Mouse (Mus musculus): ENCODE measurements around the gene Col18a1.

Gene Col18a1

DNA sequence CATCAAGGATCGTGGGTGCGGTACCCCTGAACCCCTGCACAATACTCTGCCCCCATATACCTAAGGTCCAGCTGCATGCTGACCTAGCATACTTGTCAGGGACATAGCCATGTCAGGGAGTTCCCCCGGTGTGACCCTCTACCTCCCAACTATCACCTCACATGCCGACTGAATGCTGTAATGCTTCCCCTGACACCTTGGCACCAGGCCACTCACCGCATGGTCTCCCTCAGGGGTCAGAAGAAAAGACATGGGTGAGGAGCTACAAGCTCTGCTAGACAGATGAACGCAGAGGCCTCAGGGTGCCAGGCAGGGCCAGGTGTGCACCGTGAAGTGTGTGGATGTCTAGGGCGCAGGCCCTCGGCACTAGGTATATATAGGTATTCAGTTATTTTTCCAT is 56.3 kb downstream of the Col18a1 start:
- no peak for DNase-seq (ENCODE audit: low spot score in 2 of 2)

DNA sequence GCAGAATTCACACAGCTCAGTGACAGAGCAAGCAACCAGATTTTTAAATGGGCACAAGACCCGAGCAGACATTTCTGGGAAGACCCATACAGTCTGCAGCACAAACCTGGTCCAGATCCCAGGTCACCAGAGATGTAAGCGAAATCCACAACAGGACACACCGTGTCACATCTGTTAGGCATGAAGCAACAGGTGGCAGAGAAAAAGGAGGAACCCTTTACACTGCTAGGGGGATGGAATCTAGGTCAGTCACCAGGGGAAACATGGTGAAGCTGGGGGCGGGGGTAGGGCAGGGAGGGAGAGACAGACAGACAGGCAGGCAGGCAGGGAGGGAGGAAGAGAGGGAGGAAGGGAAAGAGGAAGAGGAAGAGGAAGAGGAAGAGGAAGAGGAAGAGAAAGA is 58.2 kb downstream of the Col18a1 start:
- DNase-seq (ENCODE audit: low spot score in 2 of 2), result no peak

DNA sequence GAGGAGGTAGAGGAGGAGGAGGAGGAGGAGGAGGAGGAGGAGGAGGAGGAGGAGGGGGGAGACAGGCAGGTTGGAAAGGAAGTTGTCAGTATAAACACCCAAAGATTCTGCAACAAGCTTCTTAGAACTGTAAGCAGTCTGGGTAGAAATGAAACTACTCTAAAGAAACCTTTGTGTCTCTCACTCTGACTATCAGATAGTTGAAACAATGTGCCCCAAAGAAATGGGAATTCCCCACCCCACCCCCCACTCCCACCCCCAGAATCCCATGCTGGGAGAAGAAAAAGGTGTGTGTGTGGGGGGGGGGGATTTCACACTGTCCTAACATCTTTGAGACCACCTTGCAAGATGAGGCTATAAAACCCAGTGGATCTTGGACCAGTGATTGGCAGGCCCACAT is 62.0 kb downstream of the Col18a1 start:
- DNase-seq (ENCODE audit: low spot score in 2 of 2), result no peak

DNA sequence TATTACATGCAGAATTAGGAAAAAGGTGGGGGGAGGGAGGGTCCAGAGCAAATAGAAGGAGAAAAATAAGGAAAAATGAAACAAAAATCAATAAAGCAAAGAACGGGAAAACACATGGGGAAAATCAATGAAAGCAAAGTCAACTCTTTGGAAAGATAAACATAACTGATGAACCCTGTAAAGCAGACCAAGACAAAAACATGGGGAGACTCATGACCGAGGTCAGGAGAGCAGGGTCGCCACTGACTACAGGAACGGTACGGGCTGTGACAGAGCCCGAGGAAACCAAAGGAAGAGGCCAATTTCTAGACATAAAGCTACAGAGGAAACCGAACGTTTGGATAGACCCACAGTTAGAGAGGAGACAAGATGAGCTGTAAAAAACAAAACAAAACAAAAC is 62.7 kb downstream of the Col18a1 start:
- DNase-seq (ENCODE audit: low spot score in 2 of 2), result no peak

DNA sequence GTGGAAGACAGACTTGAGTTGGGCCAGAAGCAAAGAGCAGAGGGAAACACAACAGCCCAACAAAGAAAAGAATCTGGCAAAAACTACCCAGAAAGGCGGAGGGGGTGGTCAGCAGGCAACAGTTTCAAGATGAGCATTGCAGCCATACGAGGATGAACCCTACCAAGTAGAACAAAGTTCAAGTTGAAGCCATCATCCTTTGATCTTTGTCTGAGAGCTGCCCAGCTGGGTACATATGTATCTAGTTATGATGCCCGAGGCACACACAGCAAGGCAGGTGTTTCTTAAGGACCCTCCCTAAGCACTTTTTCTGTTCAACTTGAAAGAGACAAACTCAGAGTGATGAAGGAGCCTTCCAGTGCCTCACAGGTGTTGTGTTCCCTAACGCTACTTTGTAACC is 66.6 kb downstream of the Col18a1 start:
- no peak for DNase-seq (ENCODE audit: low spot score in 2 of 2)

DNA sequence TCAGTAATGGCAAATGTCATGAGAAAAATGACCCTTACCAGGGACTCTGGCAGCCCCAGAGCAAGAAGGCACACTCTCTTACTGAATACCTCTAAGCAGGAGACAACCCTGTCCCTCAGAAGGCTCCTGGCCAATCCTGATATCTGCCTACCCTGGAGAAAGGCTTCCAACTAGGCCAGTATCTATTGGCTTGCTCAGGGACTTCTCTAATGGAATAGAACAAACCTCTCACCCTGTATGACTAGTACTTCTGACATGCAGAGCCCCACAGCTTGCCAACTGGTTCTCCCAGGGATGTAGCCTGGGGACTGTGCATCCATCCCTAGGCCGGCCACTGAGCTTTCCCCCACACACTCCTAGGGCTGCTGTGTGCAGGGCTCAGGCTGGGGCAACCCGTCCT is 67.7 kb downstream of the Col18a1 start:
- DNase-seq (ENCODE audit: low spot score in 2 of 2), result no peak

DNA sequence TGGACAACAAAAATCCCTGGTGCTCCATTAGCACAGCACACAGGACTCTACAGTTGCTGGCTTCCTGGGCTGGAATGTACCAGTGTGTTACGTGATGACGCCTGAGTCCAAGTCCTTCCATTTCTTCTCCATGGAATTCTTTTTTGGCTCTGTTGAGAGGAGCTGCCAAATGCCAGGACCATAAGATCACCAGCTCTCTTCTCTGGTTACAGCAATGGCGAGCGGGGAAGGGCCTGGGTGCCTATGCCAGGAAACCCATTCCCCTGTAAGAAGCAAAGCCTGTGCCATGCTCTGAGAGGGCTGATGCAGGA is 68.5 kb downstream of the Col18a1 start:
- no peak for DNase-seq (ENCODE audit: low spot score in 2 of 2)

DNA sequence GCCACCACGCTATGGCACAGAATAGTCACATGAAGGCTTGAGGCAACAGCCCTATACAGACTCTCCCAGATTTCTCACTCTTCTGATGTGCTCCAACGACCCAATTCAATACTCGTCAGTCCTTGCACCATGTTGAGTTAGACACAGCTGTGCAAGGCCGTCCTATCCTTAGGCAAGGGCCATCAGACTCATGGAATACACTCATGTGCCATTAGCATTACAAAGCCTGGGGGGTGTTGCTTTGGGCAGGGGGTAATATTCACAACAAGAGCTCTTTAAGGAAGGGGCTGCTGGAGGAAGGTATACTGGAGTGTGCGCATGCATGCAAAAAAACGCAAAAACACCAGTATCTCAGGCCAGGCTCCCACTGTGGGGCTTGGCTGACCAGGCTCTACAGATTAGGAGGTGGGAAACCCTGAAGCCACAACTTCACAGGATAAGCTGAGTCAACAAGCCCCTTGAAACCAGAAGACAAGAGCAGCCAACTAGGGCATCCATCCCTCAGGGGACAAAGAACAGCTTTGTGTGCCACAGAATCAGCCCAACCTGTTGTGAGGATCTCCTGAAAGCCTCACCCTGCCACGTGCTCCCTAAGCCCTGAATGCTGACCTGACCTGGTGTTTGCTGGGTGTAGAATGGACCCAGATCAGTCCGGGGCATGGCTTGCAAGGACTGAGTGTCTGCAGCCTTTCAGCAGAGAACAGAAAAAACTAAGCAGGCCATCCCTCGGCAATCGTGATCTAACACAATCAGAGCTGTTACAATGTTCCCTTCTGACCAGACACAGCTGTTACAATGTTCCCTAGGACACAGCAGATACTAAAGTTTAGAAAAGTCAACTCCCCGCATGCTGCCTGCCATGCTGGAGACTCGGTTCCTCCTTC is 69.1 kb downstream of the Col18a1 start:
- no peak for DNase-seq (ENCODE audit: low spot score in 2 of 2)

DNA sequence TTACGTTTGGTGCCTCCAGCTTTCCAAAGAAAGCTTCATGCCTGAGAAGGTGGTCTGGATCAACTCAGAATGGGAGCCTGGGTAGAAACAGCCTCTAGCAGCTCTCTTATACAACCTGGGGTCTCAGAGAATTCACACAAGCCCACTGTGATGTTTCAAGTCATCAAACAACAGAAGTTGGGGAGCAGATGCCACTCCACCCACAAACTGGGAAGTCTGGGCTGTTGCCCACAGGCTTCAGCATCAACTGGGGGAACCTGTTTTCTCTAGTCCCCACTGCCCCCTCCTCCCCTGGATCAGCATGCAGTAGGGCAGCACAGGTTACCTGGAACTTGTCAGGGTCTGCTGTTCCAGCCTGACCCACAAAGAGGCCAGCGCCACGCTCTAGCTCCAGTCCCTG is 70.7 kb downstream of the Col18a1 start:
- DNase-seq (ENCODE audit: low spot score in 2 of 2), result no peak

DNA sequence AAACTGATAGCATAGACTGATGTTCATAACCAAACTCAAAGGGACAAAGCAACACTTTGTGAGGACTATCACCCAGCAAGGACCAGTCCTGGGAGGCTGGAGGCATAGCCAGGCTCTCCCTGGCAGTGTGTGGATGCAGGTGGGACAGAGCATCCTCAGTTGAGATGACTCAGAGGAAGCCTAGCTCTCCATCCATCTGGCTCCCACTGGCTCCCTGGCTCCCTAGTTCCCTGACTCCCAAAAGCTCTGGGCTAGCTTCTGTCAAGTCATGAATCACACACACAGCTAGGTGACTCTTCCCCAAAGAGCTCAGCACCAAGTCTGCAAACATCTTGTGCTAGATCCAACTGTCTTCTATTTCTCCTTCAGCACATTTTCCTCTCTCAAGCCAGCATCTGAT is 72.5 kb downstream of the Col18a1 start:
- no peak for DNase-seq (ENCODE audit: low spot score in 2 of 2)

DNA sequence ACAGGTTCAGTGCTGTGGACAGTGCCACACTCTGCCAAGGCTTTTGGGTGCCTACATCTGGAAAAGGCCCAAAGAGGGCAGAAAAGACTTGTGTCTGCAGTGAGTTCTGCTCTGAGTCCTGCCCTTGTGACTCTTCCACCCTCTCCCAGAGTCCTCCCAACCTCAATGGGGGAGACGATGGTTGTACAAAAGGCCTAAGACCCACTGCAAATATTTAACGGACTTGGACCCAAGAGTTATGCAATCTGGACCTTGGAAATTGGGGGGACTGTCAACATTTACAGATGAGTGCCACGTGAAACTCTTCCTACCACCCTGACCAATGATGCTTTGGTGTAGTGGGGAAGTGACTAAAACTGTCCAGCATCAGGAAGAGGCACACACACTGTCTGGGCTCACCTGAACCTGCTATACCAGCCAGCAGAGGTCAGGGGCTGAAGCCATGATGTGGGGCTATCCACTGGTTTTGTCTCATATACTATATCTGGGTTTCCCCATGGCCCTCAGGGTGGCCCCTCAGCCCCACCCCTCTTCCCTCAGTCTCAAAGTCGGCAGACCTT is 74.7 kb downstream of the Col18a1 start:
- DNase-seq (ENCODE audit: low spot score in 2 of 2), result no peak

DNA sequence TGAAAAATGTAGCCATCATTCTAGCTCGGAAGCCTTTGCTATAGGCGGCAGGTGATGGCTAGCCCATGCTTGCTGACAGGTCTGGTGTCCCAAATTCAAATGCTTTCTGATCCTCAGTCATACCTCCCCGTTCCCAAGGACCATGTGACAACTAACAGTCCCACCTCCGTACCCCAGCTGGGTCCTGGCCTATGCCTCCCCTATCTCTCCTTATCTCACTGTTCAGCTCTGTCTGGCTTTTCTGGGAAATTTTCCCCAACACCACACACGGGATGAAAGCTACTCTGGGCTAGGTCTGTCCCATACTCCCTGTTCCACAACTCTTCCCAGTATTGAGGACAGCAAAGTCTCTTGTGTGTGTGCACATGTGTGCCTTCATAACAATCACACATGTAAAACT is 76.3 kb downstream of the Col18a1 start:
- no peak for DNase-seq (ENCODE audit: low spot score in 2 of 2)

DNA sequence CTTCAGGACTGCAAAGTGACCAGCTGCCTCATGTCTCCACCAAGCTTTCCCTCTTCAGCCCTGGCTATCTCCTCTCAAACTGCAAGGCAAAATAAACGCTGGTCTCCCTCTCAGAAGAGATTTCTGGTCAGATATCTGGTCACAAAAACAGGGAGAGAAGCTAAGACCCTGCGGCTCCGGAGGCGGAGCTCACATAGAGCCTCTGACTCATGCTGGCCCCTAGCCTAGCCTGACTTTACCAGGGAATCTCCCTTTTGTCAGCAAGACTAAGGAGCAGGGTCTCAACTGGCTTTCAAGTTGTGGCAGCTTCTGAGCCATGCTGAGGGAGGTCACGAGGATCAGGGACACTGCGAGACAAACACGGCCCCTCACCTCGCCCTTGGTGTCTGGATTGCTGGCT is 77.0 kb downstream of the Col18a1 start:
- no peak for DNase-seq (ENCODE audit: low spot score in 2 of 2)

DNA sequence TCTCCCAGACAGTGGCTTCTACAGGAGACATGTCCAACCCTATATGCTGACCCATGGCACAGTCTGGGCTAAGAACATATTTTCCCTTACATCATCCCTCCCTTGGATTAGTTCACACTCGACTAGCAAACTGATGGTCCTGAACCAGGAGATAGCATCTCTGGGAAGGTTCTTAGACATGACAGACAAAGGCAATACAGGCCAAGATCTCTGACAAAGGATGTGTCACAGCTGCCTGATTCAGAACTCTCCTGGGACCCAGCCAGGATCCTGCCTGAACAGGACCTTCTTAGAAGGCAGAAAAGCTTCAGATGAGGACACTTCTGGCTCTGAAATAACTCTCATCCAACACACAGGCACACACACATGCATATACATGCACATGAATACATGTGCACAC is 81.8 kb downstream of the Col18a1 start:
- no peak for DNase-seq (ENCODE audit: low spot score in 2 of 2)

DNA sequence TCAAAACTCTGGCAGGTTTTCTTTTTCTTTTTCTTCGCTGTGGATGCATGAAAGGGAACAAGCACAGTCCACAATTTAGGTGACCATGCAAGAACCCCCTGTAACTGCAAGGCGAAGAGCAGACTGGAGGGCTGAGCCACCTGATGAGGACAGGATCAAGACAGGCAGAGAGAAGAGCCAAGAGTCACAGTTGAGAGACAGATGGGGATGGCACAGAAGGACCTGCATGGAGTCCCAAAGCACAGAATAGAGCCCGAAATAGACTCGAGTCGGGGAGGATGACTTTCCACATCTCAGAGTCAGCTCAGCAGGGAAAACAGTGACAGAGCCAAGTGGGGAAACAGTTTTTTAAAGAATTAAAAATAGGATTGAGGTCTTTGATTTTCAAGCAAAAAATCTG is 83.4 kb downstream of the Col18a1 start:
- no peak for DNase-seq (ENCODE audit: low spot score in 2 of 2)

DNA sequence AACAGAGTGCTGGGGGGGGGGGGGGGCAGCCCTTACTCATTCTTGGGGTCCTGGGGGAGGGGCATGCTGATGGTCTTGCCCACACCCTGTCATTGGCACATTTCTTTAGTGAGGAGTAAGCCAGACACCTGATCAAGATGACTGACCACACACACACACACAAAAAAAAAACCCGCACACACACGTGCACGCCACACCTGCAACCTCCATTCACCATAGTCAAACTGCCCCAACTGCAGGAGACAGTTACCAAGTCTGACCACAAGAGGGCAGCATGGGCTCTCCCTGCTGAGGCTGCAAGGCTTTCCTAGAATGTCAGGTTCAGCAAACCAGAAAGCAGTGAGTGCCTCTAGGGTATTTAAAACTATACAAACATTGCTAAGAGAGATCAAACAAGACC is 83.9 kb downstream of the Col18a1 start:
- peak in 1 of 2 experiments; percentile 75 for DNase-seq (ENCODE audit: low spot score in 2 of 2)

DNA sequence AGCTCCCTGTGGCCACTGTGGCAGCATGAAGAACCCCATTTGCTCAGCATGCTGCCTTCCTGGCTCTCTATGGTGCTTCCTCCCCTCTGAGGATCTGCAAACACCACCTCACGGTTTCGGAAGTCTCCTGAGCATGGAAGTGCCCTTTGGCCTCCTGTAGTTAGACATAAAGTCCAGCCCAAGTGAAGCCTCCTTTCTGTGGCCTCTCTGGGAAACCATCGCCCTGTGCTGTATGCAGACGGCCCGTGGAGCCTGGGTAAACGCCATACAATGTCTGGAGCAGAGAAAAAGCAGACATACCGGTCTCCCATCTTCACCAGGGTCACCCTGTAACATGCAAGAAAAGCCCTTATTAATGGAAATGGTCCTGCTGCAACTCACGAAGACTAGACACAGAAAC is 87.4 kb downstream of the Col18a1 start:
- no peak for DNase-seq (ENCODE audit: low spot score in 2 of 2)

DNA sequence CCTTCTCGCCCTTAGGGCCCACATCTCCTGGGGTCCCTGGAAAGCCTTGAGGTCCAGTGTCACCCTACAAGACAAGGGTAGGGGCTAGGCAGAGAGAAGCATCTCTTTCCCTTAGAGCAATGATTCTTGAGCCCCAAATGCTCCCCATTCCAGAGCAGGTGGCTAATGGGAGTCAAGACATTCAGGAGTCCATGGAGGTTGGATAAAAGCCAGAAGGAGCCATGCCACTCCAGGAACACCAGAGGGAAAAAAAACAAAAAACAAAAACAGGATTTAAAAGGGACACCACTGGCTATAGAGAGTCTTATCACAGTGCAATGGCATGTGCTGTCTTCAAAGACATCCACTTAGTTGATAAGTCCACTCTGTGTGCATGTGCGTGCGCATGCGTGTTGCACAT is 87.9 kb downstream of the Col18a1 start:
- DNase-seq (ENCODE audit: low spot score in 2 of 2), result no peak

DNA sequence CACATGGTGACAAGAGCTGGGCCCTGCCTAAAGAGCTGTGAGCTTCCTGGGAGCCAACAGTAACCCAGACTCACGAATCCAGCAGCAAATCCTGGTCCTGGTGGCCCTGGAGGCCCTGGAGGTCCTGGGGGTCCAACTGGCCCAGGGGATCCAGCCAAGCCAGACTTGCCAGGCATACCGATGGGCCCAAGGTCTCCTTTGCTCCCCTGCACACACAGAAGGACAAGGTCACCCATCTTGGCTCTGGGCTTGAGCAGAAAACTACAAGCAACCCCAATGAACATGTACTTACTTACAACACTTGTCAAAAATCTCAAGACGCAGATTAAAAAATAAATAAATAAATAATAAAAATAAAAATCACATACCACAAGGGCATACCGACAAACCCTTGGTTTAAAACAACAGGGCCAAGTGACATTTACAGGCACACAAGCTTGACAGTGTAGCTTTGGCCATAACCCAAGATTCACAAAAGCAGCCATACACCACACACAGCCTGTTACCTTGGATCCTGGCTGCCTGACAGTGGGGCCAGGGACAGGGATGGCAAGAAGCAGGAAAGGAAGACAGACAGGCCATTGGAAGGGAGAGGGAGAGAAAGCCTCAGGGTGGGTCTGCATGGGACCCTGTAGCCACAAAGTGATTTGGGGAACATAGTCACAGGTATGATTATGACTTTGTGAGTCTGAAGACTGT is 91.9 kb downstream of the Col18a1 start:
- no peak for DNase-seq (ENCODE audit: low spot score in 2 of 2)

DNA sequence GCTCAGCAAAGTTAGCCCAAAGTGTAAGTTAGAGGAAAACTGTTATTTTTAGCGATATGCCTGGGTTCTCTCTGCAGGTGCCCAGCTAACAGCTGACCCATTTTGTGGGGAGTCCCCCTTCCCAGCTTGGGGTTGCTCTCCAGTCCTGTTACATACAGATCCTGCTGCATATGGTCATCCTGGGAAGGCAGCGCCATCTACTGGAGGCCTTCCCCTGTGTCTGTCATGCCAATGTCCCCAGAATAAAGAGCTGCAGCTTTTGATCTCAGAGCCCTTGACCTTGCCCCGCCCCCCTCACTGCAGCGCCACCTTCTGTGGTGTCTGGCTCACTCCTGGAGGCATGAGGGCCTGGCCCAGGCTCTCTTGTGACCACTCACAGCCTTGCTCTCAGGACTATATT is 96.3 kb downstream of the Col18a1 start:
- DNase-seq (ENCODE audit: low spot score in 2 of 2), result peak in 1 of 2 experiments; percentile 52

DNA sequence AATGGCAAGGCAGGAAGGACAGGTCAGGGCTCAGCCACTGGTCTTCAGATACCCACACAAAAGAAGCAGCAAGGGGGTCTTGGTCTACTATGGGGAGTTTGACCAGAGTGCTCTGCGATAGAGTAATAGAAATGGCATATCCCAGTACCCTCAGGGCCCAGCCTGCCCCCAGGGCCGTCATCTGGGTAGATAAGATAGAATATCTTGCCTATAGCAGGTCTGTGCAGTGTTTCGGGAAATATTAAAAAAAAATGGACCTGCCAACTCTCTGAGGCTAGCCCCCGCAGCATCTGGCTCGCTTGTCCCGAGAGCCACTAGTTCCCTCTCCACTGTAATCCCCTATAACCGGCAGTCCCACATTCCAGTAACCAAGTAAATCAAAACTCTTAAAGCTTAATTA is 97.9 kb downstream of the Col18a1 start:
- no peak for DNase-seq (ENCODE audit: low spot score in 2 of 2)

DNA sequence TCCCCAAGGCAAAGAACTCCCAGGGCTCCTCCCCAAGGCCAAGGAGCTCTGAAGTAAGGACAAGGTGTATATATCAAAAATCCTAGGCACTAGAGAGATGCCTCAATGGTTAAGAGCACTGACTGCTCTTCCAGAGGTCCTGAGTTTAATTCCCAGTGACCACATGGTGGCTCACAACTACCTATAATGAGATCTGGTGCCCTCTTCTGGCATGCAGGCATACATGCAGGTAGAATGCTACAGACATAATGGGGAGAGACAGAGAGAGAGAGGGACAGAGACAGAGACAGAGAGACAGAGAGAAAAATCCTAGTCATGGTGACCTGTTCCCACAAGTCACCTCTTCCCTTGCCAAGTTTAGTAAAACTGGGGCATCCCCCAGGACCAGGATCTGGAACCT is 101.7 kb downstream of the Col18a1 start:
- no peak for DNase-seq (ENCODE audit: low spot score in 2 of 2)

DNA sequence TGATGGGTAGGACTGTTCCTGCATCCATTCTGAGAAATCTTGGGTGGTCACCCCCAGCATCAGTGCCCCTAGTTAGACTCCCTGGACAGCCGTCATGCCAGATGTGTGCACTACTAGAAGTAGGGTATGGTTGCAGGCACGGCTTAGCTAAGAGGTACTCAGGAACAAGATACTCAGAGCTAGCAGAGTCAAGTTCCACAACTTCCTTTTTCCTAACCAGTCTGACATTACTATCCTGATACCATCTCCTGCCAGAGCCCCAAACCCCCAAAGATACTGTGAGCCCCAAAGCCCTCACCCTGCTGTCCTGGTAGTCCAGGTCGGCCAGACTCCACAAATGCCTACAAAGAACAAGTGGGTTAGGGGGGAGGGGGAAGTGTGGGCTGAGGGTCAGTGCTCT is 102.1 kb downstream of the Col18a1 start:
- DNase-seq (ENCODE audit: low spot score in 2 of 2), result no peak
